Mouse (Mus musculus) c-Kit-negative CD71-positive TER-119-positive erythroid progenitor cells, embryonic 14.5 days (primary cell): Measurements from ENCODE around the gene Mapkapk3.
"Not testable (repeated sequence)": the region's sequence is repeated elsewhere in the genome, so short reads cannot be mapped to it uniquely, and the experiment has no call there.

Source experiments
- DNase-seq: peaks from one replicate; pipeline ENCODE4 v3.0.0-alpha.2; 2013; ENCODE audit warnings: low read depth, low spot score

The Mapkapk3 gene

GRCm38 (mm10) chr9:107307099-107307872 is 17.6 kb upstream of the Mapkapk3 start:
- DNase-seq = no peak

GRCm38 (mm10) chr9:107306673-107307072 is 17.0 kb upstream of the Mapkapk3 start:
- not testable (repeated sequence) for DNase-seq

DNA sequence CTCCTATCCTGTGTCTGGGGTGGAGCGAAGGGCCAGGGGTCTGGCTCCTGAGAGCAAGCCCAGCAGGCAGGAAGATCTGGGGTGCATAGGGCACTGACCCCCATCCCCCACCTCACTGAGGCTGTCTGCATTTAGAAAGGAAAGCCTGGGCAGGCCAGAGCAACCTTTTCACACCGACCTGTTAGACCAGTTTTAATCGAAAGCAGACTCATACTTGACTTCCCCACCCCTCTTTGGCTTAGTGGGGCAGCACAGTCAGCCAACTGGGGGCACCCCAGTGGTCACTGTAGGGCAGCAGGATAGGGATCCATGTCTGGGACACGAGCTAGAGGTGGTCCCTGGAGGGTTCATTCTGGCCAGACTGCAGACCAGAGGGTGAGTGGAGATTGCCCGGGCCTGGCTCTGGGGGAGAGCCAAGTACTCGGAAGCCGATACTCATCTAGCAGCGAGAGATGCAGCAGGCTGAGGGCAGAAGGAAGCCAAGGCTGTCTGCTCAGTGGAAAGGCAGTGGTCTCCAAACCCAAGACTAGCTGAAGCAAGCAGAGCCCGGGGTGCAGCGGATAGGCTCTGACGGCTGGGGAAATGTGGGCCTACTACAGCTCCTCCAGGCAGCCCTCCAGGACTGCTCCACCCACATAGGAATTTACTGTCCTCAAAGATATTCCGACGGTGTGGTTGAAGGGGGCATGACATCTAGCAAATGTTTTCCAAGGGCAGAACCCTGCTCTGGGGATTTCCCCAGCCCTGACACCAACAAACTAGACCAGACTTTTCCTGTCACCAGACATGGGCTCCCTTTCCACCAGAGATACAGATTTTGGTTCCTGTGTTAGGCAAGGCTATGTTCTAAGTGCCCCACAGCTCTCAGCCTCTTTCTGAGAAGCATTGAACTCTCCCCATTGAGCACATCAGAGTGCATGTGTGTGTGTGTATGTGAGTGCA is 16.2 kb upstream of the Mapkapk3 start:
- no peak for DNase-seq

- DNase-seq = no peak
Measured at GRCm38 (mm10) chr9:107305012-107305411, 15.3 kb upstream of the Mapkapk3 start.

DNA sequence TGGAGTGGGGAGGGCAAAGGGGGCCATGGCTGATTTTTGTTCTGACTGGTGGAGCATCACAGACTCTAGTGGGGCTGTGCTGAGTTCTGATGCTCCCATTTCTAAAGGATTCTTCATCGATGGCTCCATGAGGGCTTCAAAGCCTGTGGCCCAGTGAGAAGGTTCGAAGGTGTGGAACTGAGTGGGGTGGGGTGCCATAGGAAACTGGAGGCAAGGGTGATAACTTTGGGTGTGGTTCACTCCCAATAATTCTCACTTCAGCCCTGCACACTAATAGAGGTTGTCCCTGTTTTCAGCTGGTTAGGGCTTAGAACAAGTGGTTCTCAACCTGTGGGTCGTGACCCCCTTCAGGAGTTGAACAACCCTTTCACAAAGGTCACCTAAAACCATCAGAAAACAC is 14.7 kb upstream of the Mapkapk3 start:
- no peak for DNase-seq

- DNase-seq = no peak
Measured at GRCm38 (mm10) chr9:107303900-107304299, 14.2 kb upstream of the Mapkapk3 start.

DNA sequence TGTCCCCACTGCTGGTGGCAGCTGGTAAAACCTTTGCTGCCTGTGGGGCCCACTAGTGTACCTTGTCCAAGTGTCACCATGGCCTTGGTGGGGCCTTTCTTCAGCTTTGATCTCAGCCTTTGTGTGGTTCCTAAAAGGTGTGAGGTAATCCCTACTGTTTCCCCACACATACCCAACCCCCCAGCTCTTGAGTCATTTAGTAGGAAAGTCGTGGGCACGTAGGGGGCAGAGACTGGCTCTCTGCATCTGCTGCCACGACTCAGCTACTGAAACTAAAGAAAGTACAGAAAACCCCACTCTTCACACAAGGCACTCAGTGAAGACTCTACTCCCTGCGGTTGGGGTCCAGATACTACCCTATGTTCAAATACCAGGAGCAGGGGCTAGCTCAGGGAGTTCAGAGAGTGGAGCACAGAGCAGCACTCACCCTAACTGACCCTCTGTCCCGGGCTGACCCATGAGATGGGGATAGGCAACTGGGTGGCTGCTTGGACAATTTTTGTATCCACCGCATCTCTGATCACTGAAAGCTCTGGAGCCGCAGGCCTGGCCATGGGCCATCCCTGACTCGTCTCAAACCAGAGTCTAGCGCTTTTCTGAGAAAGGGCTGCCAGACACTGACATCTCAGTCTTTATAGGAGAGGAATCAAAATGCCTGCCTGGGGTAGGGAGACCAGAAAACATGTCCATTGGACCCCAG is 13.6 kb upstream of the Mapkapk3 start:
- DNase-seq = no peak

GRCm38 (mm10) chr9:107302592-107302991 is 12.9 kb upstream of the Mapkapk3 start:
- no peak for DNase-seq

DNA sequence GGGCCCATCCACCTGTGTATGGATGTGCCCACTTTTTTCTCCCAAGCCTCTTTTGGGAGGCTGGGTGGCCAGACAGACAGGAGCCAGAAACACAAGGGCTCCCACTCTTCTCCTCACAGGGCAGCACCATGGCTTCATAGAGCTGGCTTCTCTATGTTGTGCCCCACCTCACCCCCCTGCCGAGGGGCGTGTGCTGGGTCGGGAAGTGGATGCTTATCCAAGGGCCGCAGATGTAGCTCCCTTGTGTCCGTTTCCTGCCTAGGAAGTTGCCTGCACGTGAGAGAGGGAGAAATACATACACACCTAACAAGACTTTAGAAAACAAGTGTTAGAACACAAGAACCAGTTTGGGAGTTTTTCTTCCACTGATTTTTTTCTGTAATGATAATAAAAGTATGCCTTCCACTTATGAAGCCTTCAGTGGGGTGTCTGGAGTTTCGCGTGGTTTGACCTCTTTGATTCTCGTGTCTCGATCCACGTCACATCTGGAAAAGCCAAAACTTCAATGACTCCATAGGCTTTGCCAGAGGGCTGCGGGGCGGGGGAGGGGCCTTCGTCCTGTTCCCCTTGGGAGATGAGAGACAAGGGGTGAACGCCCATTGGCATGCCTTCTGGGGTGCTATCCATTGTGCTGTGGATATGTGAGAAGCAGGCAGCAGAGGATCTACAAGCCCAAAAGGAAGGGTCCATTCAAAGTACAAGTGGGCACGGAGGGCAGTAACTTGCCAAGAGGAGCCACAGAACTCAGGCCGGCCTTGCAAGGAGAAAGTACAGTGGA is 12.1 kb upstream of the Mapkapk3 start:
- no peak for DNase-seq

DNA sequence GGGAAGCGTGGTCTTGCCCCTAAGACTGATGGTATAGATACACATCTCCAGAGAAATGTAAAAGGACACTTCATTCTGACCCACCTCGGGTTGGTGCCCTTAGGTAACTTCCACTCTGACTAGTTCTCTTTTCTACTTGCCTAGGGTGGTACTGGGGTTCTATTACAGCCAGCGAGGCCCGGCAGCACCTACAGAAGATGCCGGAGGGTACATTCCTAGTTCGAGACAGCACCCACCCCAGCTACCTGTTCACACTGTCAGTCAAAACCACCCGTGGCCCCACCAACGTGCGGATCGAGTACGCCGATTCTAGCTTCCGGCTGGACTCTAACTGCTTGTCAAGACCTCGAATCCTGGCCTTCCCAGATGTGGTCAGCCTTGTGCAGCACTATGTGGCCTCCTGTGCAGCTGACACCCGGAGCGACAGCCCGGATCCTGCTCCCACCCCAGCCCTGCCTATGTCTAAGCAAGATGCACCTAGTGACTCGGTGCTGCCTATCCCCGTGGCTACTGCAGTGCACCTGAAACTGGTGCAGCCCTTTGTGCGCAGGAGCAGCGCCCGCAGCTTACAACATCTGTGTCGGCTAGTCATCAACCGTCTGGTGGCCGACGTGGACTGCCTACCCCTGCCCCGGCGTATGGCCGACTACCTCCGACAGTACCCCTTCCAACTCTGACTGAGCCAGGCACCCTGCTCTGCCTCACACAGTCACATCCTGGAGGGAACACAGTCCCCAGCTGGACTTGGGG is 10.7 kb upstream of the Mapkapk3 start:
- DNase-seq = no peak

- no peak for DNase-seq
Measured at GRCm38 (mm10) chr9:107299783-107300182, 10.1 kb upstream of the Mapkapk3 start.

DNA sequence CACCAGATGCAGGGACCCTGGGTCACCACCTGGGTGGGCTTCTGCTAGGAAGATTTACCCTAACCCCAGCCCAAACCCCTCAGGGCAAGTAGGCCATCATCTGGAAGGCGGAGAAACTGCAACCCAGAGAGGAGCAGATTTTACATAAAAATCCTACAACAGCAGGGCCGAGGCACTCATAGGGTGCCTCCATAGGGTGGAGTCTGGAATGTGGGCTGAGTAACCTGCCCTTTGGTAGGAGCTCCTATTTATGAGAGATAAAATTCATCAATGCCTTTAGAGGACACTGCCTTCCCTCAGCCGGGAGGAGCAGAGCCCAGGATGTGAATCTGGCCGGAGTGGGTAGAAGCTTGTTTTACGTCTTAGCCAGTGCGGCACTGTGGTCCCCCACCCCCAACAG is 9.2 kb upstream of the Mapkapk3 start:
- no peak for DNase-seq

DNA sequence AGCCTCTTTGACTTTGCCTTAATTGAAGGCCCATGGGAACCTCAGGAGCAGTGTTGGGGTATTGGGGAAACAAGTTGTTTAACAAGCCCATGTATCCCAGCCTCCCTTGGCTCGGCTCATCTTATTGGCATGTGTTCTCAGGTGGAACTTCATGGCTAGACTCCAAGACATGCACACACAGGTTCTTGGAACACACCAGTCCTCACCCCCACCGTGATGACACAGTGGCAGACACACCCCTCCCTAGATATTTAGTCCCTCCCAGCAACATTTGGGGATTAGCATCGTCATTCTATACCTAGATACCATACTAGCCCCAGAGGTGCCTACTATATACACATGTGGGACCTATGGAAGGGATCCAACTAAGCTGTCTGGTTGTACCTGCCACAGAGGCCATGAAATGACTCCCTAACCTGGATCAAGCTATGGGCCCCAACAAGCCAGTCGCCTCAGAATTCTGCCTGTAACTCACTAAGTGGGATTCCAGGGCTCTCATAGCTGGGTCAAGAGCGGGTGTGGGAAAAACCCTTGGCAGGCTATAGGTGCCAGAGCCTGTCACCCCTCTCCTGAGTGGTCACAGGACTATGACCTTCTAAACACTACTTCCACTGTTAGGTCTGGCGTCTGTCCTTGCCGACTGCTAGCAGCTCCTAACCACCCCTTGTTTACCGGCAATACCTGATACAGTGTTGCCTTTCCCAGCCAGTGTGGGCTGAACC is 8.5 kb upstream of the Mapkapk3 start:
- peak; percentile 74 for DNase-seq

- no peak for DNase-seq
Measured at GRCm38 (mm10) chr9:107297658-107298057, 8.0 kb upstream of the Mapkapk3 start.

- no peak for DNase-seq
Measured at GRCm38 (mm10) chr9:107297059-107297458, 7.4 kb upstream of the Mapkapk3 start.

DNA sequence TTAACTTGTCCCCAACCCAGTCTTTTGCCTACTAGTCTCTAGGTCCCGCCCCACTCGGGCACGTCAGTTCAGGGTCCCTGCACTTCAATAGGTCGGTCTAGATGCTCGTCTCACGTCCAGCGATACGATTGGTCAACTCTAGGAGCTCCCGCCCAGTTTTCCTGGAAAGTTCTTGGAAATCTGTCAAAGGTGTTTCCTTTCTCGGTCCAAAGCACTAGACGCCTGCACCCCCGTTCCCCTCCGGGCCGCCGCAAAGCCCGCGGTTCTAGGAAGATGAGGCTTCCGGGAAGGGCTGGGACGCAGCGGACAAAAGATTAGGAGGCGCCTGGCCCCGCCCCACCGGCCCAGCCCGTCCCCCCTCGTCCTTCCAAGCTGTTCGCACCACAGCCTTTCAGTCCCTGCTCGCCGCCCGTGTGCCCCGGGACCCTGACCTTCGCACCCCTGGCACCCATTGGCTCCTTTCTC is 6.9 kb upstream of the Mapkapk3 start:
- DNase-seq = peak; percentile 99

GRCm38 (mm10) chr9:107296041-107296440 is 6.4 kb upstream of the Mapkapk3 start:
- peak; percentile 55 for DNase-seq

DNA sequence AAGGTAGTCTGAATTCAATTTTAAA is 6.2 kb upstream of the Mapkapk3 start, which contains the start of gene Cish:
Gene Cish, plus strand, starts transcription at position 11 of the 25 bp plus-strand sequence.
- no peak for DNase-seq

GRCm38 (mm10) chr9:107295616-107296015 is 5.9 kb upstream of the Mapkapk3 start:
- peak; percentile 70 for DNase-seq

DNA sequence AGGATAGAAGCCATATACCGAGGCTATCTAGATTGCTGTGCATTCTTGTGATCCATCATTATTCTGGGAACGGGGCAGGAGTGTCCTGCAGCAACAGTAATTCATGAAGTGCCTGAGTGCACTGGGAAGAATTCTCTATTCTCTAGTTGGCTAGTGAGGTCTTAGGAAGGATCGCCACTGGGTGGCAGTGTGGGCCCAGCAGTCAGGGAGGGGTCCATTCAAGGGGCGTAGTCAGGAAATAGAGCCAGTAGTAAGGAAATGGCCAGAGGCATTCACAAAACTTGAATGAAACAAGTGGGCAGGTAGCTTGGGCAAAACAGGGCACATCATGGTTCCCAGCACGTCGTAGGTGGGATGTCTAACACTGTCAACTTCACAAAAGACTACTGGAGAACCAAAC is 4.6 kb upstream of the Mapkapk3 start:
- DNase-seq = peak; percentile 68
